Mouse (Mus musculus) ES-E14 (cell line): ENCODE data around the gene Srpk1.

Experiments
- CHD2 ChIP-seq: IDR thresholded peaks from 2 replicates; pipeline ENCODE4 v1.6.1; 2014; ENCODE audit warnings: mild to moderate bottlenecking, low read depth, low read length, inconsistent platforms
- HCFC1 ChIP-seq: IDR thresholded peaks from 2 replicates; pipeline ENCODE4 v1.6.1; 2012; ENCODE audit warnings: low read length, inconsistent platforms, borderline replicate concordance; ENCODE audit not compliant: insufficient read depth
- MAFK ChIP-seq: IDR thresholded peaks from 2 replicates; pipeline ENCODE4 v1.6.1; 2014; ENCODE audit warnings: mild to moderate bottlenecking, low read depth, low read length, inconsistent platforms; ENCODE audit not compliant: insufficient read depth
- ZNF384 ChIP-seq: IDR thresholded peaks from 2 replicates; pipeline ENCODE4 v1.6.1; 2012; ENCODE audit warnings: low read depth, low read length, inconsistent platforms

DNA sequence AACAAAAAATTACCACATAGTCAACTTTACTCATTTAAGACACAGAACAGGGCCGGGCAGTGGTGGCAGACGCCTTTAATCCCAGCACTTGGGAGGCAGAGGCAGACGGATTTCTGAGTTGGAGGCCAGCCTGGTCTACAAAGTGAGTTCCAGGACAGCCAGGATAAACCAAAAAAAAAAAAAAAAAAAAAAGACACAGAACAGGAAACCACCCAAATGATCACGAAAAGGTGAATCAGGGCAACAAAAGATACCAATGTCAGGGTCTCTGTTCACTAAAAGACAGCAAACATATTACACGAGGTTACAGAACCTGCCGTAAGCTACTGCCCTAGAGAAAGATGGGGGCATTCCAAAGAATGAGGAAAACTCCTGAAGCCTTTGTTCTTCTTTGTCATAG is 9.4 kb downstream of the Srpk1 start:
- TF ChIP-seq HCFC1 (no peak), MAFK (no peak), ZNF384 (no peak), CHD2 (no peak)
